Mouse (Mus musculus) kidney, postnatal 36 days (tissue): ENCODE measurements around the gene Skp2.

ENCODE experiments used
- DNase-seq, 2 experiments: peaks; one replicate each; pipeline ENCODE4 v3.0.0; 2021 to 2022; ENCODE audit warnings: mixed read lengths in 2 of 2

Skp2 gene

GRCm38 (mm10) chr15:9155325-9155724, at the start of gene Skp2:
Gene Skp2, minus strand, starts transcription at chr15:9155425.
- no peak for DNase-seq

GRCm38 (mm10) chr15:9198421-9198820, 43.2 kb upstream of the Skp2 start:
- no peak for DNase-seq

- DNase-seq, result peak; percentile 4 to 43
Measured at GRCm38 (mm10) chr15:9192685-9193084, 37.5 kb upstream of the Skp2 start.

DNA sequence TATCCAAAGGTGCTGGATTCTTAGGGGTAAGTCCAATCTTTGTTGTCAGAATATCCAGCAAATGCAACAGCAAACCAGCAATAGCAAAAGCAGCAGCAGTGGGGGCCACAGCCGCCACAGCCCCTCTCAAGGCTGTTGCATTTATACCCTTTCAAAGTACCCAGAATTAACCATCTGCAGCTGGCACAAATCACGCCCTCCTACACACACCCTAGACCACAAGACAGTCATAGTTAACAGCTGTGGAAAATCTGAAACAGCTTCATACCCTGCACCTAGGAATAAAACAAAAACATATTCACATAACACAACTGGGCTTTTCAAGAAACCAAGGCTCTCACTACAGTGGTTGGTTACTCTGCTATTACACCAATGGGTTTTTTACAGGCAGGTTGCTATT, 34.6 kb upstream of the Skp2 start:
- no peak for DNase-seq

GRCm38 (mm10) chr15:9183995-9184394, 28.8 kb upstream of the Skp2 start:
- no peak for DNase-seq

DNA sequence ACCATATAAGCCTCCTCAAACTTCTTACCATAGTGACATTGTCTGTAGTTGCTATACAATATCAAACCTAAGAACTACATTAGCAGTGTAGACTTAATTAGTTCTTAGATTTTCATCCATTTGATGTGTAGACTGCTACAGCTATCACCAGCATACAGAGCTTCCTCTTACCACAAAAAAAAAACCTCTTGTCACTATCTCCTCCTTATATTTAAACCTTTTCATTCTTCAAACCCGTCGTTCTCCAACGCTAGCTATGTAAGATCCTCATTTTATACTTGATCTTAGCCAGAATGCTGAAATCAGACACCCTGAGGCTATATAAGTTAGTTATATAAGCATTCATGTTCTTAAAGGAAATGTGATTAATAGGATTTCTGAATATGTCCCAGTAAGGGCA, 21.8 kb upstream of the Skp2 start:
- no peak for DNase-seq

DNA sequence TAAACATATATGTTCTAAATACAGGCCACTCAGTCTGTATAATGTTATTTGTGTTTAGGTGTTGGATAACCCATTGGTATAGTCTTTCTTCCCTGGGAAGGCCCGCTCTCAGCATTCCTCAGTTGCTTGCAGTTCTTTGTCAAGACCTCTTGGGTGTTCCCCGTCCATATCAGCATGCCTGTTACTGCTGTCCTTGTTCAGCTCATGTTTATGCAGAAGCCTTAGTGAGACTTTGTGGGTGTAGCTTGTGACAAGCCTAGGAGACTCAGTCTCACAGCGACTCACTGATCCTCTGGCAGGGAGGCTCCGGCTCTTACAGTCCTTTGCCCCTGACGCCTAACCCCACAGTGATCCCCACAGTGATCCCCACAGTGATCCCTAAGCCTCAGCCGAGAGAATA, 8.9 kb upstream of the Skp2 start:
- no peak for DNase-seq

GRCm38 (mm10) chr15:9162557-9163070, 7.4 kb upstream of the Skp2 start:
- DNase-seq, result no peak

GRCm38 (mm10) chr15:9140684-9141171, 14.5 kb downstream of the Skp2 start:
- peak; percentile 53 to 73 for DNase-seq

GRCm38 (mm10) chr15:9140252-9140680, 15.0 kb downstream of the Skp2 start, which contains the start of gene Lmbrd2:
Gene Lmbrd2, plus strand, starts transcription at chr15:9140550.
- peak; percentile 98 to 99 for DNase-seq

DNA sequence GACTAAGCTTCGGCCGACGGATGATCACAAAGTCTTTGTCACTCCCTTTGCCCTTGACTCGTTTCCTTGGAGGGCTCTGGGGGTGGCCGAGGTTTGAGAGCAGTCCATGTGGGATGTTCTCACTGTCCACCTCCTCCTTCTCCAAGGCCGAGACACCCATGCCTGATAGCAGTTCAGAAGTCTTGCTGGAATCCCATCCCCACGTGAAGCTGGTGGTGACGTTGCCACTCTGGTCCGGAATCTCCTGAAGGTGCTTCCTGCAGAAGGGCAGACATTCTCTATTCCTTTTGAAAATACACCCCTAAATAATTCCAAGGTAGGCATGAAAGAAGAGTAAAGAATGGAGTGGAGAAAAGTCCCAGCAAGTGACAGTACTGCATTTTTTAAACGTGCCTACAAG, 15.8 kb downstream of the Skp2 start:
- no peak for DNase-seq

DNA sequence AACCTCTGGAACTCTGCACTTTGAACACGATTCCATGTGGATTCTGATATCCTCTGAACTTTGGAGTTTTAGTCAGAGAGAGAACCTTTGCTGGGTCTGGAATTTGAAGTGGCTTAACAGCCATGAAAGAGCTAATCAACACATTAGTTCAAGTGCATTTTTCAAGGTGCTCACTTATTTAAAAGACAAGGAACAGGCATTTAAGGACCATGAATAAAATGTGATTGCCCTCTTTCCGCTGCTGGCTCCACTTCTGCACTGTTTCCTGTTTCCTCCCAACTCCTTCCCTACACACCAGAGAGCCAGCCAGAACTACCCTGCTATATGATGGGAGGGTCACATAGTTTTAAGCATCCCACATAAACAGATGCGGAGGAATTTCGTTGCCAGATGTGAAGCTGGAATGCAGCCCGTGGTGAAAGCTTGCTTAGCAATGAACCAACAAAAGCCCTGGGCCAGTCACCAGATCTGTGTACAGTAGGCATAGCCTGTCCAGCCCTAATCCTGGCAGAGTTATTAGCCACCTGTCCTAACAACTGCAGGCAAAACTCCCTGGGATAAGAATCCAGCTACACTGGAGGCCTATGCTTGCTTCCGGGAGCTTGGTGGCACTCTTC, 20.2 kb downstream of the Skp2 start:
- peak; percentile 15 to 35 for DNase-seq

- peak in 1 of 2 experiments; percentile 36 for DNase-seq
Measured at GRCm38 (mm10) chr15:9132693-9133443, 22.4 kb downstream of the Skp2 start.

- DNase-seq, result no peak
Measured at GRCm38 (mm10) chr15:9131499-9131888, 23.7 kb downstream of the Skp2 start.

GRCm38 (mm10) chr15:9130772-9131498, 24.3 kb downstream of the Skp2 start:
- DNase-seq, result no peak

DNA sequence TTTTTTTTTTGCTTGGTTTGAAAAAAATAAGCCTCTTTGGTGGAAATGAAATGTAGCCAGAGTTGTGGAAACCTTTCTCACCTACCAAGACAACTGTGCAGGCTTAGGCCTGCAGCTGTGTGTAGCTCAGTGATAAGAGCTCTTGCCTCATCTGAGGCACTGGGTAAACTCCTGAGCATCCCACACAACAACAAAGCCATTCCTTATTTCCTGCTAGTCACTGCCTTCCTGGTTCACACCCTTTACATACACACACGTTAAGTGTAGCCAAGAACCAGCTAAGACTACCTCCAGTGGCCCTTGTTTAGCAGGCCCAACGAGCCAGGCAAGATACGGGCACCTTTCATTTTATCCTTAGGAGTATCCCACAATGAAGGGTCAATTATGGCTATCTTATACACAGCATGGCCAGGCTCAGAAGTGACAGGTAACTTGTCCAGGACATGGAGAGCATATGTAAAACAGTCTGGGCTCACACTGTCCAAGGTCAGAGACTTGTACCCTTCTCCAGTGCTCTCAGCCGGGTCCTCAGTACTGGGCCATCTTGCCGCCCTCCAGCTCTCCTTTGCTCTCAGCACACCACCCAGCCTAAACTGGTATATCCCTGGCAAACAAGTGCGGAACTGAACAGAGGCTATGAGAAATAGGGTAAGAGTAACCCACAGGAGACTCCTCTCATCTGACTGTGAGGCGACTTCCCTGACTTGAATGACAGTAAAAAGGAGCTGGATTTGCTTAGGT, 28.0 kb downstream of the Skp2 start:
- DNase-seq, result no peak

GRCm38 (mm10) chr15:9124856-9125255, 30.4 kb downstream of the Skp2 start:
- DNase-seq, result no peak

GRCm38 (mm10) chr15:9122989-9123388, 32.2 kb downstream of the Skp2 start:
- no peak for DNase-seq

DNA sequence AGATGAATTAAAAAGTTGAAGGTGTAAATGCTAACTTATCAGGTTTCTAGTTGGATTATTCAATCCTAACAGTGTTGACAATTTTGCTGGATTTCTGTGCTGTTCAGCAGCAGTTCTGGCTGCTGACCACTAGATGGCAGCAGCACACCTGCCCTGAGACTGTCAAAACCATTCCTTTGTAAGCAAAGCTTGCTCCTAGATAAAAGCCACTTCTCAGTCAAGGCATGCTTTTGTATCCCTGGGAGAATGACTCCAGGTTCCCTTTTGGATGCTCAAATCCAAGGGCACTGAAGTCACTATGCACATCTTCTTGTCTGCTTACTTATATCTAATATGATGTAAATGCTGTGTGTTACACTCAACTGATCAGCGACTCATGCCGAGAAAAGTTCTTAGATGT, 35.1 kb downstream of the Skp2 start:
- DNase-seq, result peak in 1 of 2 experiments; percentile 67

DNA sequence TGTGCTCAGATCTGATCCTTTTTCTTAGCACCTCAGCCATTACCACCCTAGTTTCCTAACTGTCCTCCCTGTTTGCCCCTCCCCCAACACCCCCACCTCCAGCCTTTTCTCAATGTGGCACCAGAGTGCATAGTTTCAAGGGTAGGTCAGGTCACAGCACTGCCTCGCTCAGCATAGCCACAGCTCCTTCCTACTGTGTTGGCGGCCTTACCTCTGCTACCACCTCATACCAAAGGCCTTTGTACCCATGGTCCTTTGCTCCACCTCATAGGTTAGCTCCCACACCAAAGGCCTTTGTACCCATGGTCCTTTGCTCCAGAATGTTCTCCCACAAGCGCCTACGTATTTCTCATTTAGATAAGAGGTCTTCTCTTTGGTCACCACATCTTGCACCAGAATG, 36.4 kb downstream of the Skp2 start:
- peak; percentile 36 to 49 for DNase-seq

GRCm38 (mm10) chr15:9114599-9114998, 40.6 kb downstream of the Skp2 start:
- peak in 1 of 2 experiments; percentile 47 for DNase-seq

DNA sequence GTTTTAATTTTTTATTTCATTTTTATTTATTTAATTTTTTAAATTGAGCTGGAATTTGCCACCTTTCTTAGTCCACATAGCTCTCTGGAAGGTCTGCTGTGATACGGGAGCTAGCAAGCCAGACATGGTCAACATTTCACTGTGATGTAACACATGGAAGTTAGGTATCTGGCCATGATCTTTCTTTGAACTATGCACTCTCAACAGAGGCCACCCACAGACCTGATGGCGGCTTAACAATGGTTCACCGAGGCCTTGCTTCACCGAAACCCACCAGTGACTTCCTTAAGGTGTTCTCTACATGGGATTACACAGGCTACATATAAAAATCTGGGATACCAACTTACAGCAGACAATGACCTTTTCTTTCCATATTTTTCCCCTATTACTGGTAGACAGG, 41.1 kb downstream of the Skp2 start:
- DNase-seq, result no peak

DNA sequence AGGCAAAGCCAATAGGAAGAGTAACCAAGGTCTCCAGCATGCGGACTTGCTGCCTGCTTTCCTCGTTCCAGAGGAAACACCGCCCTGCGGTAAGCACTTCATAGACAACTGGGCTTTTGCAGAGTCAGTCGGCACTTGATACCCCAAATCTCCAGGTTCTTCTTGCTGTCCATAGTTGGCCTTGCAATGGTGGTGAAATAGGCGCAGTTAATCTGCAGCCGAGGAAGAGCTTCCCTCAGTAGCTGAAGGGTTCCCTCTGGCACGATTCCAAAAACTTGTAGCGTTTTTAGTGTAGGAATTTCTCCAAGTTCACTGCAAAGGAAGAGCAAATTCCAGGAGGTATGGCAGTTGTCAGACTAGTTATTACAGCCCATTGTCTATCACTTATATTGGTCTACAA, 41.7 kb downstream of the Skp2 start:
- DNase-seq, result no peak
